Mouse (Mus musculus) liver, embryonic 14.5 days (tissue): ENCODE measurements around the gene Itsn2. TPM values are rescaled to one million over a fixed set of nuclear protein-coding genes. Genes with fewer than 3 reads are reported as not detected.
"Not testable (repeated sequence)": the region's sequence is repeated elsewhere in the genome, so short reads cannot be mapped to it uniquely, and the experiment has no call there.

ENCODE experiments used
- ATAC-seq: fragments of 200-750 bp; cut with Nextera tagmentation; 2 replicates; pipeline ENCODE4 v1.8.0; 2017; ENCODE audit warnings: moderate number of reproducible peaks, mild to moderate bottlenecking, moderate library complexity; ENCODE audit not compliant: insufficient read depth
- DNase-seq, 3 experiments: peaks; one replicate each; pipeline ENCODE4 v3.0.0-alpha.2; 2012 to 2013; ENCODE audit warnings: low read depth in 3 of 3, low spot score in 3 of 3
- H3K27ac ChIP-seq: fragments of 300-500 bp; sonication (generic); 2 replicates; pipeline ENCODE4 v1.5.1; 2014; ENCODE audit warnings: moderate library complexity, mild to moderate bottlenecking, control low read depth, inconsistent platforms
- H3K27me3 ChIP-seq: fragments of 300-500 bp; sonication (generic); 2 replicates; pipeline ENCODE4 v1.6.1; 2014; ENCODE audit warnings: mild to moderate bottlenecking, low read length, moderate library complexity; ENCODE audit not compliant: control insufficient read depth, insufficient read depth
- H3K36me3 ChIP-seq: fragments of 300-500 bp; sonication (generic); replicated peaks from 2 replicates; pipeline ENCODE4 v1.6.1; 2014; ENCODE audit warnings: low read depth; ENCODE audit not compliant: control insufficient read depth, insufficient read depth
- H3K4me1 ChIP-seq, 2 experiments: fragments of 200-500 bp in 1 of 2; fragments of 300-500 bp in 1 of 2; sonication (generic) in 1 of 2; replicated peaks; 2 replicates each; pipeline ENCODE4 v1.6.1; 2012 to 2014; ENCODE audit warnings: antibody characterized with exemption in 1 of 2, inconsistent platforms in 1 of 2, low read length in 1 of 2; ENCODE audit not compliant: control insufficient read depth in 2 of 2, insufficient read depth in 2 of 2
- H3K4me2 ChIP-seq: fragments of 300-500 bp; sonication (generic); 2 replicates; pipeline ENCODE4 v1.6.1; 2014; ENCODE audit warnings: low read depth, mild to moderate bottlenecking, control low read depth, moderate library complexity
- H3K4me3 ChIP-seq, 2 experiments: fragments of 200-500 bp in 1 of 2; fragments of 300-500 bp in 1 of 2; sonication (generic) in 1 of 2; 2 replicates each; pipeline ENCODE4 v1.5.1; 2012 to 2014; ENCODE audit warnings: low read depth in 2 of 2, low read length in 2 of 2, mild to moderate bottlenecking in 2 of 2, control low read depth in 1 of 2, inconsistent platforms in 1 of 2, moderate library complexity in 1 of 2; ENCODE audit not compliant: insufficient read depth in 1 of 2
- H3K9ac ChIP-seq: fragments of 300-500 bp; sonication (generic); replicated peaks from 2 replicates; pipeline ENCODE4 v1.6.1; 2014; ENCODE audit warnings: mild to moderate bottlenecking, control low read depth, moderate library complexity
- H3K9me3 ChIP-seq: fragments of 300-500 bp; sonication (generic); 2 replicates; pipeline ENCODE4 v1.6.1; 2016; ENCODE audit warnings: low read length, mixed read lengths; ENCODE audit not compliant: control insufficient read depth
- CTCF ChIP-seq: IDR thresholded peaks from 2 replicates; pipeline ENCODE4 v1.5.1; 2016; ENCODE audit warnings: antibody characterized with exemption, low read depth, control low read depth
- EP300 ChIP-seq: IDR thresholded peaks from 2 replicates; pipeline ENCODE4 v1.6.1; 2016; ENCODE audit warnings: antibody characterized with exemption, low read depth
- WGBS: fragments of 180-500 bp; shearing (Covaris S2); extraction: QIAGEN DNeasy Blood & Tissue Kit; methylation state at CpG from one replicate; pipeline ENCODE4 v1.1.7; 2014; ENCODE audit not compliant: insufficient replicate concordance; 5-methylcytosine and 5-hydroxymethylcytosine counted together
- polyA plus RNA-seq, 2 experiments: library from polyadenylated mRNA; depleted of rRNA in 1 of 2; stranded (reverse) in 1 of 2; unstranded in 1 of 2; fragments of >200 nt; fragmentation: Nextera tagmentation in 1 of 2; extraction: Ambion mirVana in 1 of 2; gene quantifications; 2 replicates each; pipeline versions ENCODE4 v1.2.1 to v1.2.3; 2012 to 2014

The Itsn2 gene
- polyA plus RNA-seq, 2 experiments, result 13.2 to 22.5 TPM

DNA sequence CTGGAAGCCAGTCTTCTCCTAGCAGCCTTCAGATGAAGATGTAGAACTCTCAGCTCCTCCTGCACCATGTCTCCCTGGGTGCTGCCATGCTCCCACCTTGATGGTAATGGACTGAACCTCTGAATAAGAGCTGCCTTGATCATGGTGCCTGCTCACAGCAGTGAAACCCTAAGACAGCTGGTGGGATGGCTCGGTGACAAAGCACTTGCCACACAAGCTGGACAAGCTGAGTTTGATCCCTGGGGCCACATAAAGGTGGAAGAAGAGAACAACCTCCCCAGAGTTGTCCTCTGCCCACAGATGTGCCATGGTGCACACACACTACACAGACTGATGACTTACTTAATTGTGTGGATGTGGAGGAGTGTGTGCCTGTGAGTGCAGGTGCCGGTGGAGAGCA, 95.9 kb downstream of the Itsn2 start:
- Histone ChIP-seq H3K36me3 (no peaks in the 10 kb centered on the region; the same call in 1 of the 2 replicates), H3K27me3 (no peaks in the 10 kb centered on the region), H3K27ac (no peak overlapping the region), H3K4me2 (no peak overlapping the region), H3K9ac (no peak overlapping the region), H3K4me1 (peaks cover 0 to 4% of the 10 kb centered on the region in 2 experiments; a peak in 1 of 4 replicates), H3K9me3 (no peaks in the 10 kb centered on the region), H3K4me3 (no peak overlapping the region)
- no peak for DNase-seq
- TF ChIP-seq EP300 (no peak), CTCF (no peak)
- 87% methylated on average over 2 of the region's 2 CpGs for WGBS
- no peak for ATAC-seq

GRCm38 (mm10) chr12:4689341-4689740, 96.9 kb downstream of the Itsn2 start:
- Histone ChIP-seq H3K27me3 (no peaks in the 10 kb centered on the region), H3K27ac (no peak overlapping the region), H3K9ac (no peak overlapping the region), H3K4me3 (no peak overlapping the region), H3K9me3 (no peaks in the 10 kb centered on the region), H3K36me3 (no peaks in the 10 kb centered on the region), H3K4me1 (peaks cover 0 to 4% of the 10 kb centered on the region in 2 experiments; a peak in 1 of 4 replicates), H3K4me2 (no peak overlapping the region)
- DNase-seq, result no peak
- no peak for ATAC-seq
- WGBS, result 88% methylated on average over 14 of the region's 14 CpGs
- TF ChIP-seq CTCF (no peak), EP300 (no peak)

GRCm38 (mm10) chr12:4691193-4691592, 98.8 kb downstream of the Itsn2 start:
- H3K27me3 ChIP-seq, result no peaks in the 10 kb centered on the region
- 82% methylated on average over 3 of the region's 3 CpGs for WGBS
- no peak overlapping the region for H3K4me2 ChIP-seq
- H3K36me3 ChIP-seq, result no peaks in the 10 kb centered on the region
- H3K4me1 ChIP-seq, result peaks cover 0 to 4% of the 10 kb centered on the region in 2 experiments; a peak in 1 of 4 replicates
- H3K9ac ChIP-seq, result no peak overlapping the region
- no peak for TF ChIP-seq CTCF
- no peak for ATAC-seq
- DNase-seq, result no peak
- no peak overlapping the region for H3K27ac ChIP-seq
- H3K4me3 ChIP-seq, result no peak overlapping the region
- H3K9me3 ChIP-seq, result no peaks in the 10 kb centered on the region

GRCm38 (mm10) chr12:4694534-4694933, 102.1 kb downstream of the Itsn2 start:
- no peak for ATAC-seq
- TF ChIP-seq CTCF (no peak), EP300 (no peak)
- DNase-seq, result no peak

GRCm38 (mm10) chr12:4705626-4706025, 113.2 kb downstream of the Itsn2 start:
- H3K9me3 ChIP-seq, ATAC-seq, H3K9ac ChIP-seq, H3K4me3 ChIP-seq, H3K27ac ChIP-seq, H3K36me3 ChIP-seq, H3K27me3 ChIP-seq, DNase-seq, H3K4me2 ChIP-seq, H3K4me1 ChIP-seq: not testable (repeated sequence)
- 59% methylated on average over 6 of the region's 6 CpGs for WGBS

More at GRCm38 (mm10) chr12:4694534-4694933, 102.1 kb downstream of the Itsn2 start:
- no peaks in the 10 kb centered on the region for H3K9me3 ChIP-seq
- H3K27ac ChIP-seq, result no peak overlapping the region
- H3K4me1 ChIP-seq, result peaks cover 0 to 4% of the 10 kb centered on the region in 2 experiments; a peak in 1 of 4 replicates
- H3K36me3 ChIP-seq, result no peaks in the 10 kb centered on the region; the same call in 1 of the 2 replicates
- no peak overlapping the region for H3K4me3 ChIP-seq
- 72% methylated on average over 1 of the region's 1 CpGs for WGBS
- no peaks in the 10 kb centered on the region for H3K27me3 ChIP-seq
- H3K9ac ChIP-seq, result no peak overlapping the region
- H3K4me2 ChIP-seq, result no peak overlapping the region
